Comparison of ENCODE assay signal across 20 mouse cellular contexts in genomic region chr10:95082634-95083033, GRCm38 (mm10).
A peak's percentile ranks its signal among the peaks of the same experiment; 100 is the strongest.
DNase-seq lines count a peak whose midpoint lies in the region; ATAC-seq and TF ChIP-seq lines count a peak whose summit lies in the region.
"Had no signal": no experiment of that assay in that cellular context is flagged by ENCODE, and none has a peak within 500 bp of the region (broad histone marks: within the 10 kb centered on the region; RNA-seq: fewer than 3 reads in every experiment).

No protein-coding gene starts in this region.

- peak overlapping the region; percentile 12 for H3K4me2 ChIP-seq in myocyte (ENCODE audit: low read depth)
- no peak overlapping the region for H3K4me2 ChIP-seq in stomach, postnatal 0 days (replicated peaks; ENCODE audit: low read depth)
- H3K4me2 ChIP-seq in hindbrain, embryonic 11.5 days (replicated peaks; ENCODE audit: low read depth, low read length) = no peak overlapping the region
- H3K4me2 ChIP-seq: embryonic facial prominence, embryonic 12.5 days; limb, embryonic 15.5 days; midbrain, embryonic 15.5 days had no signal

- ATAC-seq in stomach, postnatal 0 days (ENCODE audit: low FRiP score, low TSS enrichment) = no peak
- no peak for ATAC-seq in hindbrain, embryonic 11.5 days (ENCODE audit: low FRiP score)
- ATAC-seq: CD4-positive, CD25-positive, alpha-beta regulatory T cell, adult 4 months; liver, postnatal 0 days; midbrain, embryonic 15.5 days had no signal

- H3K79me2 ChIP-seq in myocyte (ENCODE audit: control insufficient read depth, insufficient read depth) = no peaks in the 10 kb centered on the region

- no peak overlapping the region for H3ac ChIP-seq in myocyte (ENCODE audit: control insufficient read depth, insufficient read length)

- no peak for TF ChIP-seq POLR2A in brain, embryonic 14.5 days (IDR thresholded peaks at IDR 0.05; ENCODE audit: borderline replicate concordance, extremely low read depth, insufficient read depth, insufficient read length, poor library complexity, severe bottlenecking)
- no peak for TF ChIP-seq POLR2A in myocyte (IDR thresholded peaks at IDR 0.05; ENCODE audit: insufficient read length, low read depth)

- peak; percentile 35 to 36 for DNase-seq in cerebellum, postnatal 10 days
- DNase-seq in cerebellum, adult 8-10 months = no peak
- DNase-seq in layer of hippocampus, adult 18-20 months (ENCODE audit: low spot score in 2 of 2) = peak; percentile 28 to 46
- no peak for DNase-seq in layer of hippocampus, adult 9-10 months (ENCODE audit: low spot score)
- peak; percentile 27 for DNase-seq in brain, embryonic 14.5 days (ENCODE audit: low read depth)
- no peak for DNase-seq in stomach, postnatal 0 days (ENCODE audit: low spot score)
- no peak for DNase-seq in hindbrain, embryonic 11.5 days (ENCODE audit: low spot score)
- DNase-seq: adrenal gland, adult 2 months; cerebellum, adult 11-12 months; kidney, adult 18-20 months; kidney, postnatal 10 days; liver, postnatal 0 days; lung, postnatal 14 days had no signal

- 91% methylated on average over 5 of the region's 5 CpGs for WGBS in stomach, postnatal 0 days
- WGBS in hindbrain, embryonic 11.5 days = 92% methylated on average over 5 of the region's 5 CpGs

- TF ChIP-seq CTCF in brain, embryonic 14.5 days (IDR thresholded peaks at IDR 0.05; ENCODE audit: borderline replicate concordance, extremely low read depth, insufficient read depth, insufficient read length) = no peak
- TF ChIP-seq CTCF in stomach, postnatal 0 days (IDR thresholded peaks at IDR 0.05; ENCODE audit: low read depth) = no peak

- no peaks in the 10 kb centered on the region for H3K9me3 ChIP-seq in stomach, postnatal 0 days (ENCODE audit: control insufficient read depth, low read length)
- H3K9me3 ChIP-seq in hindbrain, embryonic 11.5 days (ENCODE audit: control insufficient read depth, low read length) = no peaks in the 10 kb centered on the region
- H3K9me3 ChIP-seq: embryonic facial prominence, embryonic 12.5 days; G1E; limb, embryonic 15.5 days; midbrain, embryonic 15.5 days had no signal

- no peaks in the 10 kb centered on the region for H3K36me3 ChIP-seq in myocyte (ENCODE audit: control insufficient read depth, insufficient read depth)
- H3K36me3 ChIP-seq in stomach, postnatal 0 days (ENCODE audit: control insufficient read depth, insufficient read depth, low read length) = no peaks in the 10 kb centered on the region
- no peaks in the 10 kb centered on the region for H3K36me3 ChIP-seq in hindbrain, embryonic 11.5 days (ENCODE audit: control insufficient read depth, insufficient read depth, low read length)
- H3K36me3 ChIP-seq: embryonic facial prominence, embryonic 12.5 days; G1E; limb, embryonic 15.5 days; midbrain, embryonic 15.5 days had no signal

- no peaks in the 10 kb centered on the region for H3K27me3 ChIP-seq in myocyte (ENCODE audit: control insufficient read depth, insufficient read depth, insufficient read length)
- H3K27me3 ChIP-seq in stomach, postnatal 0 days (ENCODE audit: control insufficient read depth, insufficient read depth, low read length) = no peaks in the 10 kb centered on the region
- H3K27me3 ChIP-seq in hindbrain, embryonic 11.5 days (ENCODE audit: control insufficient read depth, insufficient read depth, low read length) = no peaks in the 10 kb centered on the region
- H3K27me3 ChIP-seq: embryonic facial prominence, embryonic 12.5 days; midbrain, embryonic 15.5 days had no signal

- H3K27ac ChIP-seq in stomach, postnatal 0 days (replicated peaks) = no peak overlapping the region
- H3K27ac ChIP-seq in hindbrain, embryonic 11.5 days (ENCODE audit: low read depth, low read length) = no peak overlapping the region
- H3K27ac ChIP-seq: embryonic facial prominence, embryonic 12.5 days; limb, embryonic 15.5 days; midbrain, embryonic 15.5 days had no signal

- no peak for TF ChIP-seq EP300 in stomach, postnatal 0 days (optimal IDR thresholded peaks at IDR 0.05)

- H3K9ac ChIP-seq in stomach, postnatal 0 days (ENCODE audit: low read length) = no peak overlapping the region
- H3K9ac ChIP-seq in hindbrain, embryonic 11.5 days (ENCODE audit: low read depth, low read length) = no peak overlapping the region
- H3K9ac ChIP-seq: embryonic facial prominence, embryonic 12.5 days; limb, embryonic 15.5 days; liver, postnatal 0 days; midbrain, embryonic 15.5 days had no signal

- no peaks in the 10 kb centered on the region for H3K4me1 ChIP-seq in stomach, postnatal 0 days (replicated peaks; ENCODE audit: control insufficient read depth, insufficient read depth)
- no peaks in the 10 kb centered on the region for H3K4me1 ChIP-seq in hindbrain, embryonic 11.5 days (replicated peaks; ENCODE audit: control insufficient read depth, insufficient read depth, low read length)

- H3K4me3 ChIP-seq in myocyte = no peak overlapping the region
- H3K4me3 ChIP-seq in stomach, postnatal 0 days (ENCODE audit: low read depth, low read length) = no peak overlapping the region
- H3K4me3 ChIP-seq in hindbrain, embryonic 11.5 days (ENCODE audit: low read depth, low read length) = no peak overlapping the region
- H3K4me3 ChIP-seq: embryonic facial prominence, embryonic 12.5 days; limb, embryonic 15.5 days; megakaryocyte, embryonic 14.5 days; midbrain, embryonic 15.5 days had no signal

TF ChIP-seq in myocyte, 11 proteins besides CTCF, POLR2A, EP300 and RAD21:
- TF ChIP-seq REST (IDR thresholded peaks at IDR 0.05; ENCODE audit: insufficient read depth, insufficient read length) = no peak
- no peak for TF ChIP-seq CEBPB (IDR thresholded peaks at IDR 0.05; ENCODE audit: insufficient read depth, poor library complexity, severe bottlenecking)

Comparison
In these comparisons a context has a peak if more than half of its experiments do, and no peak if none do; other contexts are left out.
1. DNase-seq: peak in cerebellum, postnatal 10 days (2 of 2), layer of hippocampus, adult 18-20 months (2 of 2) and brain, embryonic 14.5 days (single experiment); none in cerebellum, adult 8-10 months (single experiment), layer of hippocampus, adult 9-10 months (single experiment), stomach, postnatal 0 days (single experiment) and hindbrain, embryonic 11.5 days (single experiment).